28 mouse cellular contexts compared by ENCODE assay signal in the genomic region with DNA sequence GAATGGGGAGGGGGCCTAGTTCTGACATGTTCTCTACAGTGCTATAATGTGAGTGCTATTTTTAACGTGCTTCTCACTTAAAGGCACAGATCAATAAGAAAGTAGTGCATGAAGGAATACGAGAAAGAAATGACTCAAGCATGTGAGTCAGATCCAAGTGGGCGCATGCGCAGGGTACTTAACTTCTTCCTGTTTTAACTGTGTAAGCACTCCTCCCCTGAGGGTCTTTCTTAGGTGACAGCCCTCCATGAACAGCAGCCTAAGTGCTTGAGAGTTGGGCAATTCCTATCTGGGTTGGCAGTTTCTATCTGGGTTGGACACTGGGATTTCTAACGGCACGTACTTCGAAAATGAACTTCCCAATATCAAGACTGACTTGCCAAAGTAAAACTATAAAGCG.
DNase-seq lines count a peak whose midpoint lies in the region; ATAC-seq and TF ChIP-seq lines count a peak whose summit lies in the region.
"Had no signal": no experiment of that assay in that cellular context is flagged by ENCODE, and none has a peak within 500 bp of the region (broad histone marks: within the 10 kb centered on the region; RNA-seq: fewer than 3 reads in every experiment).

No protein-coding gene starts in this region.

- H3K36me3 ChIP-seq in forebrain, postnatal 0 days (ENCODE audit: insufficient read depth): no peaks in the 10 kb centered on the region
- no peaks in the 10 kb centered on the region for H3K36me3 ChIP-seq in forebrain, embryonic 11.5 days (ENCODE audit: control insufficient read depth, insufficient read depth, low read length)
- H3K36me3 ChIP-seq in lung, postnatal 0 days (ENCODE audit: insufficient read depth, low read length): no peaks in the 10 kb centered on the region
- no peaks in the 10 kb centered on the region for H3K36me3 ChIP-seq in midbrain, embryonic 11.5 days (ENCODE audit: control insufficient read depth, insufficient read depth, low read length)
- H3K36me3 ChIP-seq in midbrain, embryonic 13.5 days: no peaks in the 10 kb centered on the region
- H3K36me3 ChIP-seq: embryonic facial prominence, embryonic 13.5 days; embryonic facial prominence, embryonic 15.5 days; forebrain, embryonic 12.5 days; G1E had no signal

- TF ChIP-seq CTCF in forebrain, postnatal 0 days (IDR thresholded peaks at IDR 0.05; ENCODE audit: low read depth): no peak
- TF ChIP-seq CTCF in lung, postnatal 0 days (IDR thresholded peaks at IDR 0.05): no peak
- TF ChIP-seq CTCF in left cerebral cortex, adult 2 months (IDR thresholded peaks at IDR 0.05): no peak

- ATAC-seq in forebrain, postnatal 0 days: peak; percentile 70; the same call in 1 of the 2 replicates
- no peak for ATAC-seq in forebrain, embryonic 11.5 days (replicated peaks; ENCODE audit: low FRiP score)
- ATAC-seq in lung, postnatal 0 days: peak; percentile 52; the same call in 1 of the 2 replicates
- ATAC-seq in midbrain, embryonic 11.5 days (ENCODE audit: low FRiP score): no peak
- no peak for ATAC-seq in midbrain, embryonic 13.5 days
- ATAC-seq: activated CD4-positive, CD25-positive, alpha-beta regulatory T cell, adult 4 months; CD4-positive, CD25-positive, alpha-beta regulatory T cell, adult 4 months; forebrain, embryonic 14.5 days; forebrain, embryonic 16.5 days; Patski had no signal

- TF ChIP-seq EP300 in lung, postnatal 0 days (IDR thresholded peaks at IDR 0.05): no peak

- no peak overlapping the region for H3K4me3 ChIP-seq in forebrain, postnatal 0 days (ENCODE audit: low read depth, low read length)
- H3K4me3 ChIP-seq in forebrain, embryonic 11.5 days (ENCODE audit: low read depth, low read length): no peak overlapping the region
- no peak overlapping the region for H3K4me3 ChIP-seq in lung, postnatal 0 days (ENCODE audit: low read depth, low read length)
- H3K4me3 ChIP-seq in midbrain, embryonic 11.5 days (ENCODE audit: low read depth, low read length): no peak overlapping the region
- no peak overlapping the region for H3K4me3 ChIP-seq in midbrain, embryonic 13.5 days (replicated peaks)
- no peak overlapping the region for H3K4me3 ChIP-seq in left cerebral cortex, adult 2 months
- H3K4me3 ChIP-seq: embryonic facial prominence, embryonic 13.5 days; embryonic facial prominence, embryonic 15.5 days; erythroblast, embryonic 14.5 days; forebrain, embryonic 12.5 days had no signal

- no peak overlapping the region for H3K27ac ChIP-seq in forebrain, postnatal 0 days (ENCODE audit: low read depth, low read length)
- no peak overlapping the region for H3K27ac ChIP-seq in forebrain, embryonic 11.5 days (ENCODE audit: low read depth, low read length)
- H3K27ac ChIP-seq in lung, postnatal 0 days (ENCODE audit: low read length): no peak overlapping the region
- no peak overlapping the region for H3K27ac ChIP-seq in midbrain, embryonic 11.5 days (ENCODE audit: low read depth, low read length)
- no peak overlapping the region for H3K27ac ChIP-seq in midbrain, embryonic 13.5 days
- H3K27ac ChIP-seq in left cerebral cortex, adult 2 months: no peak overlapping the region
- H3K27ac ChIP-seq: embryonic facial prominence, embryonic 13.5 days; embryonic facial prominence, embryonic 15.5 days; forebrain, embryonic 12.5 days had no signal

- H3K4me2 ChIP-seq in forebrain, postnatal 0 days (ENCODE audit: low read depth): no peak overlapping the region
- H3K4me2 ChIP-seq in forebrain, embryonic 11.5 days (ENCODE audit: low read depth, low read length, severe bottlenecking): no peak overlapping the region
- no peak overlapping the region for H3K4me2 ChIP-seq in lung, postnatal 0 days (replicated peaks; ENCODE audit: low read depth, low read length)
- H3K4me2 ChIP-seq in midbrain, embryonic 11.5 days: no peak overlapping the region
- no peak overlapping the region for H3K4me2 ChIP-seq in midbrain, embryonic 13.5 days (replicated peaks)
- H3K4me2 ChIP-seq: embryonic facial prominence, embryonic 13.5 days; embryonic facial prominence, embryonic 15.5 days; forebrain, embryonic 12.5 days had no signal

- intact Hi-C loops in left cerebral cortex, adult 2 months (cut with DNase I): no loop called here

- 89% methylated on average over 8 of the region's 8 CpGs for WGBS in forebrain, postnatal 0 days
- 92% methylated on average over 8 of the region's 8 CpGs for WGBS in forebrain, embryonic 11.5 days
- 74% methylated on average over 8 of the region's 8 CpGs for WGBS in lung, postnatal 0 days
- 89% methylated on average over 8 of the region's 8 CpGs for WGBS in midbrain, embryonic 11.5 days
- 93% methylated on average over 8 of the region's 8 CpGs for WGBS in midbrain, embryonic 13.5 days

- no peaks in the 10 kb centered on the region for H3K27me3 ChIP-seq in forebrain, postnatal 0 days (ENCODE audit: insufficient read depth, low read length)
- no peaks in the 10 kb centered on the region for H3K27me3 ChIP-seq in forebrain, embryonic 11.5 days (ENCODE audit: control insufficient read depth, insufficient read depth, low read length)
- no peaks in the 10 kb centered on the region for H3K27me3 ChIP-seq in lung, postnatal 0 days (replicated peaks; ENCODE audit: insufficient read depth, low read length)
- H3K27me3 ChIP-seq in midbrain, embryonic 11.5 days (ENCODE audit: control insufficient read depth, insufficient read depth, low read length): no peaks in the 10 kb centered on the region
- H3K27me3 ChIP-seq in midbrain, embryonic 13.5 days: no peaks in the 10 kb centered on the region
- H3K27me3 ChIP-seq: CH12.LX; embryonic facial prominence, embryonic 13.5 days; embryonic facial prominence, embryonic 15.5 days; forebrain, embryonic 12.5 days; Patski had no signal

- peak; percentile 42 for DNase-seq in forebrain, postnatal 0 days
- no peak for DNase-seq in forebrain, embryonic 11.5 days (ENCODE audit: low spot score)
- no peak for DNase-seq in lung, postnatal 0 days (ENCODE audit: low spot score)
- no peak for DNase-seq in lung, postnatal 25 days (ENCODE audit: low spot score)
- peak; percentile 49 for DNase-seq in midbrain, embryonic 11.5 days (ENCODE audit: low spot score, missing footprints)
- DNase-seq in fibroblast of lung, adult 2 months (ENCODE audit: low read depth): peak; percentile 37
- DNase-seq in left cerebral cortex, adult 2 months (ENCODE audit: extremely low spot score in 1 of 2, low spot score in 2 of 2): no peak
- DNase-seq: adrenal gland, adult 8-10 months; adrenal gland, postnatal 14 days; adrenal gland, postnatal 36 days; B cell, adult 2 months; cerebellum, adult 11-12 months; cerebellum, adult 2 months; cerebellum, adult 9-10 months; cerebellum, postnatal 10 days; cerebellum, postnatal 25 days had no signal

- H3K4me1 ChIP-seq in forebrain, postnatal 0 days (ENCODE audit: insufficient read depth): 0 out of 2 replicates have a peak, but pooled peaks cover 7% of the 10 kb centered on the region
- 0 out of 2 replicates have a peak, but pooled peaks cover 3% of the 10 kb centered on the region for H3K4me1 ChIP-seq in forebrain, embryonic 11.5 days (replicated peaks; ENCODE audit: control insufficient read depth, insufficient read depth, low read length)
- H3K4me1 ChIP-seq in lung, postnatal 0 days (ENCODE audit: insufficient read depth, low read depth, low read length): no peaks in the 10 kb centered on the region
- H3K4me1 ChIP-seq in midbrain, embryonic 11.5 days (ENCODE audit: control insufficient read depth, insufficient read depth, low read length): peaks cover 4% of the 10 kb centered on the region; the same call in 1 of the 2 replicates
- peaks cover 11% of the 10 kb centered on the region for H3K4me1 ChIP-seq in midbrain, embryonic 13.5 days (replicated peaks)

- H3K9me3 ChIP-seq in forebrain, postnatal 0 days (ENCODE audit: low read length): no peaks in the 10 kb centered on the region
- no peaks in the 10 kb centered on the region for H3K9me3 ChIP-seq in forebrain, embryonic 11.5 days (ENCODE audit: control insufficient read depth, low read length)
- no peaks in the 10 kb centered on the region for H3K9me3 ChIP-seq in lung, postnatal 0 days (ENCODE audit: low read length)
- no peaks in the 10 kb centered on the region for H3K9me3 ChIP-seq in midbrain, embryonic 11.5 days (ENCODE audit: control insufficient read depth, low read length)
- H3K9me3 ChIP-seq in midbrain, embryonic 13.5 days: no peaks in the 10 kb centered on the region
- H3K9me3 ChIP-seq: embryonic facial prominence, embryonic 13.5 days; embryonic facial prominence, embryonic 15.5 days; forebrain, embryonic 12.5 days had no signal

- H3K9ac ChIP-seq in forebrain, postnatal 0 days: no peak overlapping the region
- H3K9ac ChIP-seq in forebrain, embryonic 11.5 days (ENCODE audit: low read length): no peak overlapping the region
- H3K9ac ChIP-seq in lung, postnatal 0 days (replicated peaks; ENCODE audit: low read depth): no peak overlapping the region
- no peak overlapping the region for H3K9ac ChIP-seq in midbrain, embryonic 11.5 days (ENCODE audit: low read length)
- H3K9ac ChIP-seq in midbrain, embryonic 13.5 days (replicated peaks): no peak overlapping the region
- H3K9ac ChIP-seq: embryonic facial prominence, embryonic 13.5 days; embryonic facial prominence, embryonic 15.5 days; forebrain, embryonic 12.5 days had no signal

Comparison
In these comparisons a context has a peak if more than half of its experiments do, and no peak if none do; other contexts are left out.
1. ATAC-seq: peak in forebrain, postnatal 0 days (single experiment) and lung, postnatal 0 days (single experiment); none in forebrain, embryonic 11.5 days (single experiment), midbrain, embryonic 11.5 days (single experiment) and midbrain, embryonic 13.5 days (single experiment).
2. DNase-seq: peak in forebrain, postnatal 0 days (single experiment), midbrain, embryonic 11.5 days (single experiment) and fibroblast of lung, adult 2 months (single experiment); none in forebrain, embryonic 11.5 days (single experiment), lung, postnatal 0 days (single experiment), lung, postnatal 25 days (single experiment) and left cerebral cortex, adult 2 months (0 of 2).